Mouse (Mus musculus): ENCODE results near the gene Chst2. TPM values are rescaled to one million over a fixed set of nuclear protein-coding genes. Genes with fewer than 3 reads are reported as not detected.

Chst2 gene
- 1 to 10 TPM; 3.8 to 4.1 TPM for total RNA-seq (2021)

- DNase-seq, result peak; percentile 87
Observed at GRCm38 (mm10) chr9:95406571-95407561, at the start of gene Chst2. Gene Chst2 (minus strand): TSS chr9:95406722.

- DNase-seq, result no peak
Observed at GRCm38 (mm10) chr9:95451931-95452330, 45.4 kb upstream of the Chst2 start.

GRCm38 (mm10) chr9:95450586-95450985 lies 44.1 kb upstream of the Chst2 start:
- peak; percentile 49 for DNase-seq

- peak; percentile 54 for DNase-seq
Observed at GRCm38 (mm10) chr9:95442321-95442731, 35.8 kb upstream of the Chst2 start.

GRCm38 (mm10) chr9:95437883-95438282 lies 31.4 kb upstream of the Chst2 start:
- no peak for DNase-seq

- DNase-seq, result no peak
Observed at GRCm38 (mm10) chr9:95436294-95436613, 29.7 kb upstream of the Chst2 start.

GRCm38 (mm10) chr9:95435506-95436293 lies 29.2 kb upstream of the Chst2 start:
- no peak for DNase-seq

GRCm38 (mm10) chr9:95428277-95428676 lies 21.8 kb upstream of the Chst2 start:
- no peak for DNase-seq

GRCm38 (mm10) chr9:95413911-95414310 lies 7.4 kb upstream of the Chst2 start:
- DNase-seq, result no peak

- DNase-seq, result no peak
Observed at GRCm38 (mm10) chr9:95412047-95412446, 5.5 kb upstream of the Chst2 start.

- peak; percentile 45 for DNase-seq
Observed at GRCm38 (mm10) chr9:95407586-95408220, 1.2 kb upstream of the Chst2 start.

- DNase-seq, result peak; percentile 32
Observed at GRCm38 (mm10) chr9:95405946-95406570, 464 bp downstream of the Chst2 start.

GRCm38 (mm10) chr9:95405511-95405945 lies 994 bp downstream of the Chst2 start:
- peak; percentile 81 for DNase-seq

GRCm38 (mm10) chr9:95404811-95405465 lies 1.6 kb downstream of the Chst2 start:
- peak; percentile 9 for DNase-seq

- DNase-seq, result no peak
Observed at GRCm38 (mm10) chr9:95401686-95402085, 4.8 kb downstream of the Chst2 start.

- DNase-seq, result no peak
Observed at GRCm38 (mm10) chr9:95392011-95392410, 14.5 kb downstream of the Chst2 start.

GRCm38 (mm10) chr9:95389956-95390355 lies 16.6 kb downstream of the Chst2 start:
- no peak for DNase-seq

GRCm38 (mm10) chr9:95387881-95388380 lies 18.6 kb downstream of the Chst2 start:
- no peak for DNase-seq

- no peak for DNase-seq
Observed at GRCm38 (mm10) chr9:95375966-95376365, 30.6 kb downstream of the Chst2 start.

GRCm38 (mm10) chr9:95375336-95375735 lies 31.2 kb downstream of the Chst2 start:
- DNase-seq, result no peak

GRCm38 (mm10) chr9:95373741-95374140 lies 32.8 kb downstream of the Chst2 start:
- no peak for DNase-seq

GRCm38 (mm10) chr9:95365882-95366281 lies 40.6 kb downstream of the Chst2 start:
- no peak for DNase-seq
